Mouse (Mus musculus): ENCODE results near the gene Crispld2.

GRCm38 (mm10) chr8:120017349-120017748, 25.1 kb downstream of the Crispld2 start:
- TF ChIP-seq CTCF (IDR thresholded peaks at IDR 0.05; ENCODE audit: extremely low read depth, insufficient read length, insufficient replicate concordance, low read depth, low read length) (no peak), POLR2A (IDR thresholded peaks at IDR 0.05; ENCODE audit: low read depth, low read length) (no peak)
